Mouse (Mus musculus) embryo, embryonic 11.5 days (tissue): ENCODE measurements around the gene Tspan32.
A peak's percentile ranks its signal among the peaks of the same experiment; 100 is the strongest.

Source experiments
- DNase-seq: peaks from one replicate; pipeline ENCODE4 v3.0.0-alpha.2; 2012; ENCODE audit warnings: low read depth, low spot score

Tspan32 gene

DNA sequence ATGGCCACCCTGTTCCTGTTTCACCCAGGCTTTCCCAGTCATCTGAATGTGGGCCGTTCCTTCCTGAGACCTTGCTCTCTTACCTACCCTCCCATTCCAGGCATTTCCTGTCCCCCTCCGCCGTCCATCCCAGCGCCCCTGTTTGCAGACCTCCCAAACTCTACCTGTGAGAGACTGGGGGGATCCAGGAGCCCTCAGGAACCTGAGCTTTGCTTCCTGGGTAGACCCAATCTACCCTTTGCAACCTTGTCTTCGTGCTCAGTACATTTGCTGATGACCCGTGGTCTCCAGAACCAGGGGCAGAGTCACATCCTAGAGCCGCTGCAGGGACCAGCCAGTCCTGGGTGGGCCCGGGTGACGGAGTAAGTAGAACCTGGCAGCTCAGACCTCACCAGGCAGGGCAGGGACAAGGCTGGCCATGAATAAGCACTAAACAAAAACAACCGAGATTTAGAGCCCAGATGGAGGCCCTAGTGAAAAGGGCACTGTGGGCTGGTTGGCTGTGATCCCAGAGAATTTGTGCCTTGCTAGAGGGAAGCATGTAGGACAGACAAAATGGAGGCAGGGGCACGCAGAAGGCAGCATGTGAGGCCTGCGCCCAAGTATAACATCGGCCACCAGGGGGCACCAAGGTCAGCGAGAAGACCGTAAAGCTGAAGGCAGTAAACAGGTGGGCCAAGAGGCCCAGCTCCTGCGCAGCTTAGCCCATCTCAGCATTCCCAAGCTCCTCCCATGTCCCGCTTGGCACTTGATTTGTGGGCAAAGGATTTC, 2.9 kb downstream of the Tspan32 start:
- peak; percentile 90 for DNase-seq

DNA sequence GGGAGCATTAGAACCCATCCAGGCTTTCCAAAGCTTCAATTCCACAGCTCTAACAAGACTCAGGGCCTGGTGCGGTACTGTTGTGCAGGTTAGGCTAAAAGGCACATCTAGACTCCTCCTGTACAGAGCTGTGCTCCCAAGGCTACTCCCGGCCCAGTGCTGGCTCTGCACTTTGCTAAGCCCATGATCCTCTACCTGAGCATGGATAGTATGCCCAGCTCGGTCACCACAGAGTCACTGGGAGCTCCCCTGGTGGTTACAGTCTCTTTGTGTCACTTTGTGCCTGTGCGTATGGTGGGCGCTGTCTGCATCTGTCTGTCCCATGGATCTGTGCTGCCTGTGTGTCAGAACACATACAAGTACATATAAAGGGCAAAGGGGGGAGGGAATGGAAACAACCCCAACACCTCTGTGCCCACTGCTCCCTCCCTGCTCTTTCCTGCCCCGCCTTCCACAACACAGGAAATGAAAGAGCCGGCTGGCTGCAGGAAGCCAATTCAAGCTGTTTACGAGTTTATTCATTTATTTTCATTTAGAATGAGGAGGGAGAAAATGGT, 3.6 kb downstream of the Tspan32 start:
- DNase-seq, result peak; percentile 46

DNA sequence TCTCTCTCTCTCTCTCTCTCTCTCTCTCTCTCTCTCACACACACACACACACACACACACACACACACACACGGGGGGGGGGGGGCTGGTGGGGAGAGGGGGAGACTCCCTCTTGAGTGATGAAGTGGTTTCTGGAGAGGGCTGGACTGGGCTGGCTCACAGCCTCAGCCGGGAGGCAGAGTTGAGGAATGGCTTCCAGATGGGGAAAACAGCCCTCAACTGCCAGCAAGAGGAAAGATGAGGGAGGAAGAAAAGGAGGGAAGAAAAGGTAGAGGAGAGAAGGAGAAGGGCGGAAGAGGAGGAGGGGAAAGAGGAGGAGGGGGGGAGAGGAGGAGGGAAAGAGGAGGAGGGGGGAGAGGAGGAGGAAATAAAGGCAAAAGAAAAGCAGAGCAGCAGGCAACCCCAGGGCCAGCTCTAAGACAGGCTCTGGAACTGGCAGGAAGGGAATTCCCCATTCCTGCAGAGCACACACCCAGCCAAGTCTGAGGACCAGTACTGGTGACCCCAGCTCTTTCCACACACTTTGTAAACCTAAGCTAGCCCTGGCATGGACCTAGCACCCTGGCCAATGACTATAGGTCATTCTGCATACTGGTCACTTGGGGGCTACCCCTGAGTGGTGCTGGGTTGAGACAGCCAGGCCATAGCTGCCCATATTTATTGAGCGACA, 4.3 kb downstream of the Tspan32 start:
- DNase-seq, result peak; percentile 51

DNA sequence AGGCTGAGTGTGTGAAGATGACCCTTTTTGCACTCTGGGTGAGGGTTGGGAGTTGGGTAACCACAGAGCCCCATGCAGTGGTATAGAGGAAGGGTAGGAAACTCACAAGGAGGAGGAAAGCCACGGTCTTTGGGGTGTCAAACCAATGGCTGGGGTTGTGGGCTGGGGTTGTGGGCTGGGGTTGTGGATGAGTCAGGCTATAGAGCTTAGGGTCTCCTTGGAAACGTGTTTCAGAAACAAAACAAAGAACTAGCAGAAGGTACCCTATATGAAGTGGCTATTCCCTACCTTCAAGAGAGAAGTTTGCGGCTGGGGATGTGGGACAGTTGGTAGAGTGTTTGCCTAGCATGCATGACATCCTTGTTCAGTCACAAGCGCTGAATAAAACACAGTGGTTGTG, 5.2 kb downstream of the Tspan32 start:
- no peak for DNase-seq

DNA sequence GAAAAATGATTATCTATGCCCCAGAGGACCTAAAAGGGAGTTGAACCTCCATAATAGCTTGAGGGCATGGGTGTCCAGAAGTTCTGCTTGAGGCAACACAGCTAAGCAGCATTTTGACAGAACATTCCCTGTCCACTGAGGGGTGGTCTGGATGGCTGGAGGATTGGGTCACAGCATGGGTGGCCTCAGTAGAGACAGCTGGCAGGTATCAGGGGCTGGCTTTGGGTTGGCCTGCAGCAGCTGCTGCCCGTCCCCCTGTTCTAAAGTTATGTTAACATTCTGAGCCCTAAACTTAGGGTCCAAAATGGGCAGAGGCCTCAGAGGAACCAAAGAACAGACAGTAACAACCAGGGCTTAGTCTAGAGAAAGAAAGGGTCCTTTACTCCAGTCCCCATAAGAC, 6.4 kb downstream of the Tspan32 start:
- DNase-seq, result no peak

DNA sequence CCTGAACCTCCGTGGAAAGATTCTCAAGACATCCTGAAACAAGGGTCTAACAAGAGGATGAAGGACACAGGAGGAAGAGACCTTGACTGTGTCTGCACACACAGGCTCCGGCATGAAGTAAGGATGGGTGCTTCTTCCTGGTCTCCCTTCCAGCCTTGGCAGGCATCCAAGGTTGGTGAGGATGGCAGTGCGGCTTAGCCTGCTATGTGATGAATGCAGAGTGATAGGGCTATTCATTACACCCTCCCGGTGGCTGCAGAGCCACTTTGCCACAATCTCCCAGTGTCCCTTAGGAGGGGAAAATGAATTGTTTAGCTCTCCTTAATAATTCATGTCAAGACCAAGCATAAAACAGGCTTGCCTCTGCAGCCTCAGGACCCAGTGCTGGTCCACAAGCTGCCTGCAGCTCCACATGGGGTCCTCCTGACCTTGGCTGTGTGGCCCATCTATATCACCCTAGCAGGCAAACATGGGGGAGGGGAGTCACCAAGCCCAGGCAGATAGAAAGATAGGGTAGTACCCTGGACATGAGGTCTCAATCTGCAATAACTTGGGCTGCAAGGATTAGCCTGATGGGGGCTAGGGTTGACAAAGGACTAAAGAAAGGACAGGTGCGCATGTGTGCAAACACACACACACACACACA, 7.5 kb downstream of the Tspan32 start:
- no peak for DNase-seq

DNA sequence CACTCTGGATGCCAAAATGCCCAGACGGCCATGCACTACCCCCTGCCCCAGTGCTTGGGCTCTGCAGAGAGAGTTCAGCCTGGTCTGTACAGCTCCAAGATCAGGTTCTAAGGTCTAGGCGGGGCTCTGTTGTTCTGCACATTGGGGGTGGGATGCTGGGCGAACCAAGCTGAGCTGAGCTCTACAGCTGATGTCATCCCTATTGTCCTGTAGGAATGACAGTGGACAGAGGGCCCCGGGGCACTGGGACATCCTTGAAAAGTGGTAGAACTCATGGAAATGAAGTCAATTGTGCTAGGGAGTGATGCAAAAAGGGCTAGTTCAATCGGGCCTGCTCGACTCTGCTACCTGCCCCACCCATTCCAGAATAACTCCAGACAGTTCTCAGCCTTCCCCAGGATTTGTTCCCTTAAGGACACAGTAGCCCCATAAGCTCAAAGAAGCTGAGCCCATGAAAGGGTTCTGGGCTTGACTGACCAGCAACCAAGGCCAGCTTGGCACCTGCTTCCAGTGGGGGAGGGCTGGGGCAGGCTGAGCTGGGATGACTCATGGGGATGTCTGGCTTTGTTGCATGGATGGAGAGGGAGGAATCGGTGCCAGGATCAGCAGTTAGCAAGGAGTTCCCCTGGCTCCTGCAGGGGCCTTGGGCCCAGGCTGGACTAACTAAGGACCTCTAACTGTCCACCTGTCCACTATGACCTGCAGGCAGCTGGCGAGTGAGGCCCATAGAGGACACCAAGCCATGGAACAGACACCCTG, 8.8 kb downstream of the Tspan32 start:
- DNase-seq, result no peak

DNA sequence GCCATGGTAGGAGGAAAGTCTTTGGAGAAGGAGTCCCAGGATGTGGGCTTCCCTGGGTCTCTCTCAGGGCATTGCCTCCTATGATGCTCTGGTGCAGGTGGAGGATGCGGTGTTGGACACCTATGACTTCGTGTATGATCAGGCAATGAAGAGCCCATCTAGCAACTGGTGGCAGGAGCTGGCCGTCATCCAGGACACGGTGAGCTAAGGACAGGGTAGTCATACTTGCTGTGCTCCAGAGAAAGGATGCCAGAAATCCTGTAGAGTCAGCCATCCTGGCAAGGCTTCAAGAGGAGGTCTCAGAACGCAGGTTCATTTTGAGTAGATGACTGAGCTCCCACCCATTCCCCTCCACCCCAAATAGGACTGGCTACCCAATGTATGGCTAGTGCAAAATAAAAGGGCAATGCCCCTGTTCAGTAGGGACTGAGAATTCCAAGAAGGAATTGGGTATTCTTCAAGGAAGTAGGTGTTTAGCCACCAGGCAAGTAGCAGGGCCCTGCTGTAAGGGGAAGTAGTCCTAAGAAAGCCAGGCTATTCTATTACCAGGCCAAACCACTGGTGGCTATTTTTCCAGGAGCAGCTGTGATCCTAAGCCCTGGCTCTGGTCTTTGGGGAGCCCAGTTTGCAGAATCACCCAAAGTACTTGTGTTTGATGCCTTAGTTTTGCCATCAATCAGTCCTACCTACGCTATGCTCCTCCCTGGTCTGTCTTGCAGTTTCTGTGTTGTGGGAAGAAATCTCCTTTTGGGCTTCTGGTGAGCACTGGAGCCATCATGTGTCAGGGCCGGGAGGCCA, 10.2 kb downstream of the Tspan32 start:
- no peak for DNase-seq

DNA sequence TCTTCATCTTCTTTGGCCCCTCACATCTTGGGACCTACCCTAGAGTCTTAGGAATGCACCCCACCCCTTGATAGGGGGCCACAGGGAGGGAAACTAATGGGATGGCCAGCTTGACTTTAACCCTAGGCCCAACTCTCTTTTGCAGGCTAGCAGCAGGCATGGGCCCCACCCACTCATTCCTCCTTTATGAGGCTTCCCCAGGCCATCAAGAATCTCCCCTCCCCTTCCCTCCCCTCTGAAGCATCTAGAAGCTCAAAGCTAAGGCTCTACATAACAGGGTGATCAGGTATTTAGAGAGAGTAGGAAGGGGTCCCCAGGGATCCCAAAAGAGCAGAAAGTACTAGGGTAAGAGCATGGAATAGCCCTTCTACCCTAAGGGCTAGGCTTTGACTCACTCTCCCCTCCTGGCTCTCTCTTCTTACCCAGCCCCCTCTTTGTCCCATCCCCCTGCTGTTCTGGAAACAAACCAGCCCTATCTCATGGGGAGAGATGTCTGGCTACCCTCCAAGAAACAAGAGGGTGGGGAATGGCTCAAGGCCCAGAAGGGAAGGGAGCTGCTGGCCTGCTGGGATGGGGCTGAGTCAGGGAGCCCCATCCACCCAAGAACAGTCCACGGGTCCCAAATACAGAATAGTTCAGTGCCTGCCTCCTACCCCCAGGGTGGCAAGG, 11.0 kb downstream of the Tspan32 start:
- DNase-seq, result no peak

DNA sequence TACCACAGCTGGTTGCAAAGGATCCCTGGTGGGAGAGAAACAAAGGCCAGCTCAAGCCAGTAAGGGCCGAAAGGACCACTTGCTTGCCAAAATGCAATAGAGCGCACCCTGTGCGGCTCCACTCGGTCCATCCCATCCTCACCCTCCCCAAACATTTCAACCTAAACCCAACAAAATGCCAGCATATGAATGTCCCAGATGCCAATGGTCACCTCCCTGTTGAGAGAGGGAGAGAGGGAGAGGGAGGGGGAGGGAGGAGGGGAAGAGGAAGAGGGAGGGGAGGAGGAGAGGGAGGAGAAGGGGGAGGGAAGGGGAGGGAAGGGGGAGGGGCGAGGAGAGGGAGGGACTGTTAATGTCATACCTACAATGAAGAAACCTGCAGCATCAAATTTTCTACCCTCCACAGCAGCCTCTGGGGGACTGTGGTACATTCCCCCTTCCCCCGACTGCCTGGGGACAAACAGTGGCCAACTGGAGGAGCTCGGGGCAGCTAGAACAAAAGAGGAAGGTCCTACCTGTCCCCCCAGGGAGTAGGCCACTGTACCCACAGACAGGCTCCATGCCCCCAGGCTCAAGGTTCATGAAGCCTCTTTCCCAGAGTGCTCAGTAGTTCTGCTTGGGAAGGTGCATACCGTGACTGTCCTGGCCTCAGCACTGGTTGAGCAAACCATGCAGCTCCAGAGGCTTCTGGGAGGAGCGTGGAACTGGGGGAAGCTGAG, 11.7 kb downstream of the Tspan32 start:
- DNase-seq, result no peak

DNA sequence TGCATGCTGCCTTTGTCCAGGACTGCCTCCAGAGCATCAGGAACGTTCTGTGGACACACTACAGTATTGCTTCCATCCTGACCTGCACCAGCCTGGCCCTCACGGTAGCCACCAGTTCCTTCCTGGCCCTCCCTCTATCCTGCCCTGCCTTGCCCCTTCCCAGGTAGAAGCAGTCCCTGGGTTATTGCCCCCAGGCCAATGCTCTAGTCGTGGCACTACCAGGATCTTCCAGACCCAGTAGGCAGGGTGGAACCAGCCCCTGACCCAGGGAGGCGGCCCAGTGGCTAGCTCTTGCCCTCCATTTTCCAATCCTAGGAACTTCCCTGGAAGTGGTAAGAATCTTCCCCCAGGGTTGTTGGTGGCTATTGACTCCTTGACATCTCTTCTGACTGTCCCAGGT, 12.3 kb downstream of the Tspan32 start:
- no peak for DNase-seq

DNA sequence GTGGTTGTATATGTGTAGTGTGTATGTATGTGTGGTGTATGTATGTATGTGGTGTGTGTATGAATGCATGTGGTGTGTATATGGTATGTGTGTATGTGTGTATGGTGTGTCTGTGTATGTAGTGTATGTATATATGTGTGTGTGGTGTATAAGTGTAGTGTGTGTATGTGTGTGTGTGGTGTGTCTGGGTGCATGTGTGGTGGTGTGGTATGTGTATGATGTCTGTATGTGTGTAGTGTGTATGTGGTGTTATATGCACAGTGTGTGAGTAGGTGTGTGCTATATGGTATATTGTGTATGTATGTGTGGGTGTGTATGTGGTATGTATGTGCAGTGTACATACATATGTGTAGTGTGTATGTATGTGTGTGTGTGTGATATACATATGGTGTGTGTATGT, 15.2 kb downstream of the Tspan32 start:
- DNase-seq, result no peak

DNA sequence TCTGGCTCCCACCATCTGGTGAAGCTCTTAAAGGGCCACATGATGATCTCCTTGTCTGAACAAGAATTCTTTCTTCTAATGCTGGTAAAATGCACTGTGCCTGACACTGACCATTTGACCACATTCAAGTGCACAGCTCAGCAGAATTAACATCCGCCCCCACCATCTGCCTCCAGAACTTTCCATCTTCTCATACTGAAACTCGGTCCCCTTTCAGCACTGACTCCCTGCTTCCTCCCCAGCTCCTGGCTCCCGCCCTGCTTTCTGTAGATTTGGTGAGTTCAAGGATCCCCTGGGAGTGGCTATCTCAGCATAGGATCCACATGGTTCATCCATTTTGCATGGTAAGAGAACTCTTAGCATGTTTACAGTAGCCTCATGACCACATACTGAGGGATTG, 15.9 kb downstream of the Tspan32 start:
- DNase-seq, result no peak

DNA sequence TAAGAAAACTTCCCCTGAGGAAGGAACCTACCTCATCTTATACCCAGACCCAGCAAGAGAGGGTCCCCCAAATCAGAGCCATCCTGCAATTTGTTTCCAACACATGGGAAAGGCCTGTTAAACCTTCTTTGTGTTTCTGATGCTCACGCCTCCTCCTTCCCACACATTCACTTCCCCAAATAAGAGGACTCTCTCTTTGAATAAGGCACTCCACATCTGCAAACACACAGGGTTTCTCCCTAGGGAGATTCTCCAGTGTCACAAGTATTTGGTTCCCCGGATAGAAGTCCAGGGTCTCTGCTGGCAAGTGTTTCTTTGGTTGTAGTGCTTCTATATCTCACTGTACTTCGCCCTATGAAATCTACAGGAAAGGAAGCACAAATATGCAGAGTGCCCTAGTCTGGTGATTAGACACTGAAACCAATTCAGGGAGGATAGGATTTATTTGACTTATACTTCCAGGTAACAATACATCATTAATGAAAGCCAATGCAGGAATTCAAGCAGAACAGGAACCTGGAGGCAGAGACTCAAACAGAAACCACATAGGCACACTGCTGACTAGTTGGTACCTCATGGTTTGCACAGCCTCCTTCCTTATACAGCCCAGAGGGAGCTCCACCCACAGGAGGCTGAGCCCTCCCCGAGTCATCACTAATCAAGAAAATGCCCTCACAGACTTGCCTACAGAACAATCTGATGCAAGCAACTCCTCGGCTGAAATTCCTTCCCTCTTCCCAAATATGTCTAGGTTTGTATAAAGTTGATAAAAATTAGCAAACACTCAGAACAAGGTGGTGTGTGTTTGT, 16.7 kb downstream of the Tspan32 start:
- no peak for DNase-seq

DNA sequence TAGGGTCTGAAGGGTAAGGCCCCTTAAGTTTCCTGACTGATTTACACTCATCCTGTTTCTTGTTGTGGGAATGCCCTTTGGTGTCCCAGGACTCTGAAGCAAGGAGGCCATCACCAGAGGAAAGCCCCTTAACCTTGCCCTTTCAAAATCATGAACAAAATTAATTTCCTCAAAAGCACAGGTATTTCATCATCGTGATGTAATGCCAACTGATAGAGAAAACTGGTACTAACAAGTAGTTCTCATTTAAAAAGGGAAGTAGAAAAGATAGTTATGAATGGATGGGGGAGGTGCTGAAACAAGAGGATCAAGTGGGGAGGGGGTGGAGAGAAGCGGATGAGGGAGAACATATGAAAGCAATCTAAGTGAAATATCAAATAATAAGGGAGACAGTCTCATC, 18.7 kb downstream of the Tspan32 start:
- no peak for DNase-seq

DNA sequence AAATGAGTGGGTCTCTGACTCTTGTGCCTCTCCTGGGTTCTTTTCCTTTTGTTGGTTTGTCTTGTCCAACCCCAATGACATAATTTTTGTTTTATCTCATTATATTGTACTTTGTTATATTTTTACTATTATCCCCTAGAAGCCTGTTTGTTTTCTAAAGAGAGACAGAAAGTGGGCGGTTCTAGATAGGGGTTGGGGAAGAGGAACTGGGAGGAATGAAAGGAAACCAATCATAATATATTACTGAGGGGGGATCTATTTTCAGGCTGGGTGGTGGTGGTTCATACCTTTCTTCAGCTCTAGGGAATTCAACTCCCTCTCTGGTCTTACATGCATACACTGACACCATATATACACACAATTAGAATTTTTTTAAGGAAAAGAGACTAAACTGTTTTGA, 19.4 kb downstream of the Tspan32 start:
- DNase-seq, result no peak

DNA sequence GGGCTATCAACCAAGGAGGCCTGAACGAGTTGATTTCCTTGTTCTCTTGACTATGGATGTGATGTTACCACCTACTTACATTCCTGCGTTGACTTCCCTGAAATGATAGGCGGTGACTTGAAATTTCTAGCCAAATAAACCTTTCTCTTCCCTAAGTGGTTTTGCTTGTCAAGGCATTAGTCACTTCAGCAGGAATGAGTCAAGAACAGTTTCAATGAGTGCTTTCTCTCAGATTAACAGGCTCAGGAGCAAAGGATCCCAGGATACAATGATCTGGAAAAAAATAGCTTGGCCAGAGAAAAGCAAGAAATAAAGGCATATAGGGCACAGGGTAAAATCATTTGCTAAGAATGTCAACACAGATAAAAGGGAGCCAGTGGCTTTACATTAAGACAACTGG, 20.6 kb downstream of the Tspan32 start:
- DNase-seq, result no peak

DNA sequence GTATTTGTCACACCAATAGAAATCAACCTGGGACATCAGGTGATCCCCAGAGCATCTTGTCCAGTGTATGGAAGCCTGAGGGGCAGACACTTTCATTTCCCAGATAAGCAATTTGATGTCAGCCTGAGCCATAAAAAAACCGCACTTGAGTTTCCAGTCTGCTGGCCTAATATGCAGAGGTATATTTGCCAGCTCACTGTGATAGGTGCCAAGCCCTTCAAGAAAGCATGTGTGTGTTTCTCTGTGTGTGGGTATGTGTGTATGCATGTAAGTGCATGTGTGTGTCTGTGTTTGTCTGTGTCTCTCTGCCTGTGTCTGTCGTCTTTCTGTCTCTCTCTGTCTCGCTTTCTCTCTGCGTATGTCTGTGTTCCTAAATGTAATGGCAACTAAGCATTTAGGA, 22.4 kb downstream of the Tspan32 start:
- no peak for DNase-seq

DNA sequence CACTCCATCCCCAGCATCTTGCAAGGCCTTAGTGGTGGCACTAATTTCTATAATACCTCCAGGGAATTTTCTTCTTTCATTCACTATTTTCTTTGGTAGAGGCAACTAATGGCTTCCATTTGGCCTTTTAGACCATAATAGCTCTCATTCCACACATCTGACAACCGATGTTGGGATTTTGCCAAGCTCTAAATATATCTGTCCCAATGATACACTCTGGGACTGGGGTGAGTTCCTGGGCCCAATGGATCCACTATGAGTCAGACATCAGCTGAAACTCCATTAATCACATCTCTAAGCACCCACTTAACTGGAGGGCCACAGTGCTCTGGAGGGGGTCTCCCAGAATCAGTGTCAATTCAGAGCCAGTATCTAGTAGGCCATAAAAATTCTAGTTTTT, 27.0 kb downstream of the Tspan32 start:
- no peak for DNase-seq
